Mouse (Mus musculus): Measurements from ENCODE around the gene Prdx3.

Gene Prdx3

GRCm38 (mm10) chr19:60874064-60874694, at the start of gene Prdx3:
Gene Prdx3 (minus strand): TSS chr19:60874556.
- peak; percentile 96 to 99 for DNase-seq (ENCODE audit: low read depth in 2 of 2, low spot score in 2 of 2)

GRCm38 (mm10) chr19:60916869-60917570, 42.7 kb upstream of the Prdx3 start:
- no peak for DNase-seq (ENCODE audit: low read depth in 2 of 2, low spot score in 2 of 2)

GRCm38 (mm10) chr19:60915862-60916261, 41.5 kb upstream of the Prdx3 start:
- no peak for DNase-seq (ENCODE audit: low read depth in 2 of 2, low spot score in 2 of 2)

GRCm38 (mm10) chr19:60915236-60915635, 40.9 kb upstream of the Prdx3 start:
- DNase-seq (ENCODE audit: low read depth in 2 of 2, low spot score in 2 of 2): no peak

GRCm38 (mm10) chr19:60911653-60912052, 37.3 kb upstream of the Prdx3 start:
- no peak for DNase-seq (ENCODE audit: low read depth in 2 of 2, low spot score in 2 of 2)

GRCm38 (mm10) chr19:60910304-60910703, 35.9 kb upstream of the Prdx3 start:
- no peak for DNase-seq (ENCODE audit: low read depth in 2 of 2, low spot score in 2 of 2)

- DNase-seq (ENCODE audit: low read depth in 2 of 2, low spot score in 2 of 2): no peak
Measured at GRCm38 (mm10) chr19:60905477-60905876, 31.1 kb upstream of the Prdx3 start.

GRCm38 (mm10) chr19:60903971-60904370, 29.6 kb upstream of the Prdx3 start:
- DNase-seq (ENCODE audit: low read depth in 2 of 2, low spot score in 2 of 2): no peak

GRCm38 (mm10) chr19:60903139-60903538, 28.8 kb upstream of the Prdx3 start:
- no peak for DNase-seq (ENCODE audit: low read depth in 2 of 2, low spot score in 2 of 2)

GRCm38 (mm10) chr19:60895251-60895880, 21.0 kb upstream of the Prdx3 start:
- no peak for DNase-seq (ENCODE audit: low read depth in 2 of 2, low spot score in 2 of 2)

- DNase-seq (ENCODE audit: low read depth in 2 of 2, low spot score in 2 of 2): peak; percentile 61 to 75
Measured at GRCm38 (mm10) chr19:60891934-60892547, 17.7 kb upstream of the Prdx3 start.

GRCm38 (mm10) chr19:60891123-60891470, 16.7 kb upstream of the Prdx3 start:
- no peak for DNase-seq (ENCODE audit: low read depth in 2 of 2, low spot score in 2 of 2)

- DNase-seq (ENCODE audit: low read depth in 2 of 2, low spot score in 2 of 2): peak in 1 of 2 experiments; percentile 43
Measured at GRCm38 (mm10) chr19:60890391-60891122, 16.2 kb upstream of the Prdx3 start.

- peak; percentile 87 to 89 for DNase-seq (ENCODE audit: low read depth in 2 of 2, low spot score in 2 of 2)
Measured at GRCm38 (mm10) chr19:60889714-60890315, 15.5 kb upstream of the Prdx3 start, which contains the start of gene Grk5. Gene Grk5 (plus strand): TSS chr19:60889749.

- no peak for DNase-seq (ENCODE audit: low read depth in 2 of 2, low spot score in 2 of 2)
Measured at GRCm38 (mm10) chr19:60889101-60889713, 14.9 kb upstream of the Prdx3 start.

GRCm38 (mm10) chr19:60887637-60888036, 13.3 kb upstream of the Prdx3 start:
- no peak for DNase-seq (ENCODE audit: low read depth in 2 of 2, low spot score in 2 of 2)

GRCm38 (mm10) chr19:60883129-60883528, 8.8 kb upstream of the Prdx3 start:
- DNase-seq (ENCODE audit: low read depth in 2 of 2, low spot score in 2 of 2): no peak

GRCm38 (mm10) chr19:60873501-60873900, 855 bp downstream of the Prdx3 start:
- no peak for DNase-seq (ENCODE audit: low read depth in 2 of 2, low spot score in 2 of 2)

- no peak for DNase-seq (ENCODE audit: low read depth in 2 of 2, low spot score in 2 of 2)
Measured at GRCm38 (mm10) chr19:60872272-60872671, 2.1 kb downstream of the Prdx3 start.

- no peak for DNase-seq (ENCODE audit: low read depth in 2 of 2, low spot score in 2 of 2)
Measured at GRCm38 (mm10) chr19:60871366-60871765, 3.0 kb downstream of the Prdx3 start.
